Mouse (Mus musculus) midbrain, embryonic 14.5 days (tissue): ENCODE data around the gene Lama4. TPM values are rescaled to one million over a fixed set of nuclear protein-coding genes. Genes with fewer than 3 reads are reported as not detected.

Source experiments
- ATAC-seq: fragments of 200-750 bp; cut with Nextera tagmentation; 2 replicates; pipeline ENCODE4 v1.8.0; 2017; ENCODE audit warnings: moderate number of reproducible peaks, moderate library complexity; ENCODE audit not compliant: low FRiP score, low TSS enrichment
- DNase-seq: peaks from one replicate; pipeline ENCODE4 v3.0.0-alpha.2; 2015
- H3K27ac ChIP-seq: fragments of 300-500 bp; sonication (generic); replicated peaks from 2 replicates; pipeline ENCODE4 v1.5.1; 2014; ENCODE audit warnings: mild to moderate bottlenecking, low read depth, low read length, moderate library complexity
- H3K27me3 ChIP-seq: fragments of 300-500 bp; sonication (generic); 2 replicates; pipeline ENCODE4 v1.6.1; 2014; ENCODE audit warnings: low read length, control low read depth, mixed read lengths; ENCODE audit not compliant: control insufficient read depth, insufficient read depth
- H3K36me3 ChIP-seq: fragments of 300-500 bp; sonication (generic); 2 replicates; pipeline ENCODE4 v1.6.1; 2014; ENCODE audit warnings: low read length, control low read depth; ENCODE audit not compliant: control insufficient read depth, insufficient read depth
- H3K4me1 ChIP-seq: fragments of 300-500 bp; sonication (generic); 2 replicates; pipeline ENCODE4 v1.6.1; 2014; ENCODE audit warnings: mild to moderate bottlenecking, antibody characterized with exemption, low read length, control low read depth; ENCODE audit not compliant: control insufficient read depth, insufficient read depth
- H3K4me2 ChIP-seq: fragments of 300-500 bp; sonication (generic); 2 replicates; pipeline ENCODE4 v1.6.1; 2014; ENCODE audit warnings: mild to moderate bottlenecking, low read length, moderate library complexity
- H3K4me3 ChIP-seq: fragments of 300-500 bp; sonication (generic); replicated peaks from 2 replicates; pipeline ENCODE4 v1.5.1; 2014; ENCODE audit warnings: low read depth, low read length
- H3K9ac ChIP-seq: fragments of 300-500 bp; sonication (generic); replicated peaks from 2 replicates; pipeline ENCODE4 v1.6.1; 2014; ENCODE audit warnings: mild to moderate bottlenecking, low read length, moderate library complexity
- H3K9me3 ChIP-seq: fragments of 300-500 bp; sonication (generic); 2 replicates; pipeline ENCODE4 v1.6.1; 2016; ENCODE audit warnings: low read length, control low read depth, mixed read lengths; ENCODE audit not compliant: control insufficient read depth
- WGBS: fragments of 180-500 bp; shearing (Covaris S2); extraction: QIAGEN DNeasy Blood & Tissue Kit; methylation state at CpG from one replicate; pipeline ENCODE4 v1.1.7; 2014; 5-methylcytosine and 5-hydroxymethylcytosine counted together
- polyA plus RNA-seq: library from polyadenylated mRNA; unstranded; fragments of >200 nt; fragmentation: Nextera tagmentation; extraction: Ambion mirVana; gene quantifications from 2 replicates; pipeline ENCODE4 v1.2.1, GENCODE M21; 2014

The Lama4 gene
- polyA plus RNA-seq, 1 experiment from 2014 or later: 18.9 TPM

GRCm38 (mm10) chr10:39104803-39105449, 139.6 kb downstream of the Lama4 start:
- no peak overlapping the region for H3K4me2 ChIP-seq
- no peaks in the 10 kb centered on the region for H3K4me1 ChIP-seq
- ATAC-seq: no peak
- H3K27ac ChIP-seq: no peak overlapping the region
- H3K4me3 ChIP-seq: no peak overlapping the region
- no peaks in the 10 kb centered on the region for H3K36me3 ChIP-seq
- peak; percentile 31 for DNase-seq
- no peak overlapping the region for H3K9ac ChIP-seq
- 93% methylated on average over 8 of the region's 8 CpGs for WGBS
- no peaks in the 10 kb centered on the region for H3K27me3 ChIP-seq
- no peaks in the 10 kb centered on the region for H3K9me3 ChIP-seq

GRCm38 (mm10) chr10:39106413-39106812, 141.1 kb downstream of the Lama4 start:
- Histone ChIP-seq H3K4me2 (no peak overlapping the region), H3K36me3 (no peaks in the 10 kb centered on the region), H3K9ac (no peak overlapping the region), H3K4me3 (no peak overlapping the region), H3K9me3 (no peaks in the 10 kb centered on the region), H3K4me1 (no peaks in the 10 kb centered on the region), H3K27me3 (no peaks in the 10 kb centered on the region), H3K27ac (no peak overlapping the region)
- 47% methylated on average over 3 of the region's 3 CpGs for WGBS
- no peak for DNase-seq
- ATAC-seq: no peak

- ATAC-seq (peak; percentile 28; the same call in 1 of the 2 replicates), DNase-seq (peak; percentile 11)
- 19% methylated on average over 4 of the region's 4 CpGs for WGBS
These were observed 141.6 kb downstream of the Lama4 start for GRCm38 (mm10) chr10:39106935-39107334.

GRCm38 (mm10) chr10:39108837-39109488, 143.6 kb downstream of the Lama4 start:
- H3K27ac ChIP-seq: no peak overlapping the region
- ATAC-seq: no peak
- no peak for DNase-seq

More at GRCm38 (mm10) chr10:39106935-39107334, 141.6 kb downstream of the Lama4 start:
- Histone ChIP-seq H3K9me3 (no peaks in the 10 kb centered on the region), H3K36me3 (no peaks in the 10 kb centered on the region), H3K27me3 (no peaks in the 10 kb centered on the region), H3K4me2 (no peak overlapping the region), H3K4me3 (no peak overlapping the region), H3K4me1 (no peaks in the 10 kb centered on the region), H3K9ac (no peak overlapping the region), H3K27ac (no peak overlapping the region)

GRCm38 (mm10) chr10:39109489-39109874, 144.2 kb downstream of the Lama4 start:
- Histone ChIP-seq H3K27me3 (no peaks in the 10 kb centered on the region), H3K4me3 (no peak overlapping the region), H3K9me3 (no peaks in the 10 kb centered on the region), H3K36me3 (no peaks in the 10 kb centered on the region), H3K9ac (no peak overlapping the region), H3K4me2 (no peak overlapping the region), H3K4me1 (no peaks in the 10 kb centered on the region), H3K27ac (no peak overlapping the region)
- 47% methylated on average over 4 of the region's 4 CpGs for WGBS
- ATAC-seq (no peak), DNase-seq (peak; percentile 39)

More at GRCm38 (mm10) chr10:39108837-39109488, 143.6 kb downstream of the Lama4 start:
- no peak overlapping the region for H3K4me3 ChIP-seq
- no peaks in the 10 kb centered on the region for H3K9me3 ChIP-seq
- WGBS: 69% methylated on average over 10 of the region's 10 CpGs
- H3K9ac ChIP-seq: no peak overlapping the region
- no peaks in the 10 kb centered on the region for H3K27me3 ChIP-seq
- H3K36me3 ChIP-seq: no peaks in the 10 kb centered on the region
- H3K4me1 ChIP-seq: no peaks in the 10 kb centered on the region
- H3K4me2 ChIP-seq: no peak overlapping the region

GRCm38 (mm10) chr10:39121412-39121811, 156.1 kb downstream of the Lama4 start:
- Histone ChIP-seq H3K36me3 (0 out of 2 replicates have a peak, but pooled peaks cover 7% of the 10 kb centered on the region), H3K27ac (no peak overlapping the region), H3K9me3 (no peaks in the 10 kb centered on the region), H3K4me1 (no peaks in the 10 kb centered on the region), H3K27me3 (no peaks in the 10 kb centered on the region), H3K4me3 (no peak overlapping the region), H3K9ac (no peak overlapping the region), H3K4me2 (no peak overlapping the region)
- 39% methylated on average over 4 of the region's 4 CpGs for WGBS
- peak; percentile 52 for DNase-seq
- no peak for ATAC-seq

GRCm38 (mm10) chr10:39133462-39134310, 168.4 kb downstream of the Lama4 start, which contains the start of the genes Fam229b and Tube1:
Gene Fam229b, minus strand, starts transcription at chr10:39133914.
Gene Tube1, plus strand, starts transcription at chr10:39133976.
- H3K9me3 ChIP-seq: no peaks in the 10 kb centered on the region
- H3K36me3 ChIP-seq: peaks cover 16% of the 10 kb centered on the region
- 4% methylated on average over 47 of the region's 47 CpGs for WGBS
- H3K27me3 ChIP-seq: no peaks in the 10 kb centered on the region
- DNase-seq (peak; percentile 98), ATAC-seq (peak; percentile 89)
- peak within 1 kb of the TSS; percentile 82 for H3K27ac ChIP-seq
- H3K4me1 ChIP-seq: no peaks in the 10 kb centered on the region; the same call in 1 of the 2 replicates
- peak within 1 kb of the TSS; percentile 67 for H3K9ac ChIP-seq
- H3K4me2 ChIP-seq: peak within 1 kb of the TSS; percentile 73
- H3K4me3 ChIP-seq: peak within 1 kb of the TSS; percentile 69

GRCm38 (mm10) chr10:39137766-39138165, 172.5 kb downstream of the Lama4 start:
- Histone ChIP-seq H3K36me3 (peaks cover 40% of the 10 kb centered on the region), H3K4me1 (no peaks in the 10 kb centered on the region; the same call in 1 of the 2 replicates), H3K9ac (no peak overlapping the region), H3K27me3 (no peaks in the 10 kb centered on the region), H3K9me3 (no peaks in the 10 kb centered on the region), H3K4me2 (no peak overlapping the region), H3K27ac (no peak overlapping the region), H3K4me3 (no peak overlapping the region)
- DNase-seq (no peak), ATAC-seq (no peak)
- WGBS: 91% methylated on average over 3 of the region's 3 CpGs
